Comparison of ENCODE assay signal across 24 mouse cellular contexts in the genomic region with DNA sequence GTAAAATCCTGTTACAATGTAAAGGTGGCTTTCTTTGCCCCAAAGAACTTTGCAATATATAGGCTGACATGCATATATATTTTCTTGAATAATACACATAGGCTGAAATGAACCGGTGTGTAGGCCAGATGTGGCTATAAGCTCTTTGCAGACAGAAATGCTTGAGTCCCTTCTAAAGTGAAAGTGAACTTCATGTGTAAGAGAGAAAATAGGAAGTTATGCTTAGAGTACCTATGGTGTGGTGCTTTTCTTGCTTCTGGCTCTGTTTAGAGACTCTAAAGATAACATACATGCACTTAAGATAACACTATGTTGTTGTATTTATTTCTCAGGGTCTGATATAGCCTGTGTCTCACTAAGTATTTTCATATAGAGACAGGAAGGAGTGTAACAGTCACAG. TPM values are rescaled to one million over a fixed set of nuclear protein-coding genes. Genes with fewer than 3 reads are reported as not detected.
"Had no signal": no experiment of that assay in that cellular context is flagged by ENCODE, and none has a peak within 500 bp of the region (broad histone marks: within the 10 kb centered on the region; RNA-seq: fewer than 3 reads in every experiment).

No protein-coding gene starts in this region.

- H3K27me3 ChIP-seq: lung, embryonic 15.5 days; midbrain, embryonic 12.5 days; neural tube, embryonic 13.5 days; neural tube, embryonic 15.5 days had no signal

- H3K4me1 ChIP-seq: midbrain, embryonic 10.5 days; midbrain, embryonic 12.5 days; neural tube, embryonic 13.5 days; neural tube, embryonic 15.5 days had no signal

- H3K9ac ChIP-seq: liver, postnatal 0 days; lung, embryonic 15.5 days; midbrain, embryonic 12.5 days; neural tube, embryonic 13.5 days; neural tube, embryonic 15.5 days had no signal

- H3K4me2 ChIP-seq: lung, embryonic 15.5 days; midbrain, embryonic 12.5 days; neural tube, embryonic 13.5 days; neural tube, embryonic 15.5 days had no signal

- H3K36me3 ChIP-seq: lung, embryonic 15.5 days; midbrain, embryonic 10.5 days; midbrain, embryonic 12.5 days; neural tube, embryonic 13.5 days; neural tube, embryonic 15.5 days had no signal

- H3K27ac ChIP-seq: lung, embryonic 15.5 days; macrophage; midbrain, embryonic 10.5 days; midbrain, embryonic 12.5 days; neural tube, embryonic 13.5 days; neural tube, embryonic 15.5 days had no signal

- ATAC-seq: liver, postnatal 0 days; lung, postnatal 0 days; midbrain, embryonic 16.5 days had no signal

- DNase-seq: liver, postnatal 0 days; lung, adult 2 months; lung, postnatal 14 days; lung, postnatal 36 days; midbrain, embryonic 14.5 days; retina, postnatal 1 day; right cerebral cortex, adult 18-20 months; right cerebral cortex, postnatal 25 days; right cerebral cortex, postnatal 4 days; spleen, adult 18-20 months; thymus, adult 18-20 months; thymus, postnatal 14 days; thymus, postnatal 36 days had no signal

- H3K9me3 ChIP-seq: lung, embryonic 15.5 days; midbrain, embryonic 10.5 days; midbrain, embryonic 12.5 days; neural tube, embryonic 13.5 days; neural tube, embryonic 15.5 days had no signal

- H3K4me3 ChIP-seq: lung, embryonic 15.5 days; midbrain, embryonic 10.5 days; midbrain, embryonic 12.5 days; myocyte; neural tube, embryonic 13.5 days; neural tube, embryonic 15.5 days had no signal

RNA-seq across cellular contexts. Expression of a gene that starts 58.3 kb away (rescaled TPM):
- total RNA-seq: megakaryocyte, adult 5-6 weeks; megakaryocyte-erythroid progenitor cell, adult 5-6 weeks had no signal
- polyA plus RNA-seq: myocyte had no signal
